Mouse (Mus musculus) neutrophil, adult 59 days (primary cell): Measurements from ENCODE around the gene Lsp1. TPM values are rescaled to one million over a fixed set of nuclear protein-coding genes. Genes with fewer than 3 reads are reported as not detected.

Source experiments
- total RNA-seq, 2 experiments: library from RNA; stranded (reverse); gene quantifications; 1 replicate in 1 of 2; 2 replicates in 1 of 2; pipeline ENCODE4 v1.2.4; 2023

Gene Lsp1
- 1,000 to 10,000 TPM; 1,439 to 1,614 TPM for total RNA-seq

DNA sequence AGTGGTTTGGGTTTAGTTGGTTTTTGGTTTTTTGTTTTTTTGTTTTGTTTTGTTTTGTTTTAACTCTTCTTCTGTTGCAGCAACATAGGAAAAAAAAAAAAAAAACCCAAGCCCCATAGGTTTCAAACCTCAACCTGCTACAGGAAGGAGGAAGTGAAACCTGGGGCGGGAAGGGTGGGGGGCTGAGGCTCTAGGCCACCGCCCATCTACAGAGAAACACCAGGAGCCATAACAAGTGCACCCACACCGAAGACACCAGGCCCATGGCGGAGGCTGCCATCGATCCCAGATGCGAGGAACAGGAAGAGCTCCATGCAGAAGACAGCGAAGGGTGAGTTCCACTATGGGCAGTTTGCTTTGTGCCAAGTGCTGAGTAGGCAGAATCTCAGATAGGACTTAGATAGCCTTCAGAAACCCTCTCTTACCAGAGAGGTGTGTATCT, at the start of gene Lsp1:
Gene Lsp1, plus strand, starts transcription at position 174 of the 442 bp plus-strand sequence.

DNA sequence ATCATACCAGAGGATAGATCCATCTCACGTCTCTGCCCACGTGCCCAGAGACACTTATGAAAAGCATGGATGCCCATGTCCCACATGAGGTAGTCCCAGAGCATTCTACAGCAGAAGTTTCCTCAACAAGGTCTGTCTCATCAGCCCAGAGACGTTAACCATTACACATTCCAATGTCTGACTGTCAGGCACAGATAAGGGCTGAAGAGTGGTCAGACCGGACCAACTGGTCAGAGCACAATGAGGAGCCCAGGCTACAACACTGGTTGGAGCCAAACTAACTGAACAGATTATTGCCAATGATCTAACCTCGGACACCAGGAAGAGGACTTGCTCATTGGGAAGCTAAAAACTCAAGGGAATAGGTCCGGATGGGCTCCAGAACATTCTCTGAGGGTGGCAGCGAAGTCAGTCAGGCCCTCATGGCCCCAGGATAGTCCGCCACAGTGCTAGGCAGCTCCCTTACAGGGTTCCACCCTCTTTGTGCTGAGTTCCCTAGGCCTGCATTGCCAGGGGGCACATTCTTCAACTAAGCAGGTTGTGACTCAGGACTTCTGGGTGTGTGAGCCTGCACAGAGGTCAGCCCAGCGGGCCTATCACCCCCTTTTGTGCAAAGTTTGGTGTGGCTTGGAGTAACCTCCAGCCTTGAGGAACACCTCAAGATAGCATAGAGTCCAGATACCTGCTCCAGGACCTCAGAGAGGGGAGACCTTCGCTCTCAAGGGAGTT, 26.3 kb upstream of the Lsp1 start, which contains the start of gene Syt8:
Gene Syt8, plus strand, starts transcription at position 714 of the 729 bp plus-strand sequence.

DNA sequence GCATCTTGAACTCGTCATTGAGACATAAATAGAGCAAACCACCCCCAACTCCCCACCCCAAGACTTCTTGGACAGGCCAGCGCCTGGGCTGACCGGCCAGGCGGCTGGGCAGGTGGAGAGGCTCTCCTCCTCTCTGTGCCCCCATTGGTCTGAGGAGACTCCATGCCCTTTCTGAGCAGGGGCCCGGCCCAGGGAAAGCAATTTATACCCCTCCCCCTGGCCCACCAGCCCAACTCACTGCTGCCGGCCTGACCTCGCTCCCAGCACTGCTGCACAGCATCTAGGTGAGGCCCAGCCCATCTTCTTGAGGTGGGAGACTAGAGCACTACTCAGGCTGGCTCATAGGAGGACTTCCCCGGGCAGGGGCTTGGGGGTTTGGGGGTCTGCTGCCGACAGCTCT, 19.0 kb upstream of the Lsp1 start, which contains the start of gene Tnni2:
Gene Tnni2, plus strand, starts transcription at position 224 of the 400 bp plus-strand sequence.

DNA sequence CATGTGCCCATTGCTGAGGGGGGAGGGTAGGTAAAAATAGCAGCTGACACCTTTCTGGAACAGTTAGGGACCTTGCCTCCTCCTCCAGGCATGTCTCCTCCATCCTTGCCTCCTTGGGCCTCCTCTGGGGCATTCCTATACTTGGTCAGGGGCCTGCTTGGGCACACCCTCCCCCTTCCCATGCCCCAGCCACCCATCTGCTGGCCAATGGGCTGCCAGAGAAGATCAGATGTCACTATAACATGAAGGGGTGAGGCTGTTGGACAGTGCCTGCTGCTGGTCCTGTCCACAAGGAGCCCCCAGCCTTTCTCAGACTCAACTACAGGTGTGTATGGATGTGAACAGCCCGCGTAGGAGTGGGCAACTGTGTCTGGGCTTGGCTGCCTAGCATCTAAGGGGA, 38.0 kb downstream of the Lsp1 start, which contains the start of gene Tnnt3:
Gene Tnnt3, plus strand, starts transcription at position 262 of the 400 bp plus-strand sequence.

DNA sequence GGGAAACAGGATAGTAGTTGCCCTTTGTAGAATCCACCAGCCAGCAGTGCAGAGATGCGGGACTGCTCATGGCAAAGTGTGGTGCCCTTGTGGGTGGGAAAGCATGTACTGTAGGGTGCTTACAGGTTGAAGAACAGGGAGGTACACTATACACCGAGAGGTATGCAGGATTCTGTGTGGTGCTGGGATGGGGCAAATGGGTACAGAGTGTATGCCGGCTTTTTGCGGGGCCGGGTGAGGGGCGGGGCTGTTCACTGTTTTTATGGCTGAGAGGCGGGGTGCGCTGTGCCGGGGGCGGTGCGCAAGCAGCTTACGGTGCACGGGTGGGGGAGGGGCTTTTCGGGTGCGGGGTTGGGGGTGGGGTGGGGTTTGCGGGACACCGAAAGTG, 72.1 kb downstream of the Lsp1 start, which contains the start of gene Mrpl23:
Gene Mrpl23, plus strand, starts transcription at position 16 of the 388 bp plus-strand sequence.

Other genes with a start within 250 kb of the Lsp1 start
- gene Gm7579, start 248.9 kb upstream of the Lsp1 start, total RNA-seq: not detected
- gene Krtap5-5, start 230.8 kb upstream of the Lsp1 start, total RNA-seq: not detected
- gene Gm40460, start 219.7 kb upstream of the Lsp1 start, total RNA-seq: not detected
- not detected for gene Gm2431, start 202.5 kb upstream of the Lsp1 start, total RNA-seq
- gene Gm4559, start 186.4 kb upstream of the Lsp1 start, total RNA-seq: not detected
- gene Krtap5-1, start 163.7 kb upstream of the Lsp1 start, total RNA-seq: not detected
- gene Krtap5-4, start 157.3 kb upstream of the Lsp1 start, total RNA-seq: not detected
- gene Ifitm10, start 87.1 kb upstream of the Lsp1 start, total RNA-seq: 10 to 100 TPM; 14.0 to 19.7 TPM
- gene Gm49369, start 78.1 kb upstream of the Lsp1 start, total RNA-seq: 1 to 10 TPM in 1 of 2 experiments, not detected in 1; 3.4 TPM
- gene Ctsd, start 72.8 kb upstream of the Lsp1 start, total RNA-seq: 100 to 1,000 TPM; 803 to 876 TPM
- gene Syt8, start 26.0 kb upstream of the Lsp1 start, total RNA-seq: 1 to 10 TPM; 3.9 to 4.9 TPM
- gene Tnni2, start 19.0 kb upstream of the Lsp1 start, total RNA-seq: 1 to 10 TPM; 6.5 to 8.8 TPM
- gene Tnnt3, start 38.0 kb downstream of the Lsp1 start, total RNA-seq: 10 to 100 TPM; 19.7 to 29.8 TPM
- 1 to 10 TPM; 2.8 to 7.0 TPM for gene Mrpl23, start 71.9 kb downstream of the Lsp1 start, total RNA-seq
- not detected for gene Igf2, start 206.0 kb downstream of the Lsp1 start, total RNA-seq
- gene Gm49394, start 209.1 kb downstream of the Lsp1 start, total RNA-seq: not detected